Mouse (Mus musculus) myocyte (in vitro differentiated cells): ENCODE data around the gene Dusp27.

ENCODE experiments used
- CEBPB ChIP-seq: IDR thresholded peaks from 2 replicates; pipeline ENCODE4 v1.6.1; 2011; ENCODE audit warnings: mild to moderate bottlenecking, moderate library complexity; ENCODE audit not compliant: poor library complexity, insufficient read depth, severe bottlenecking
- E2F4 ChIP-seq: IDR thresholded peaks from one replicate; pipeline ENCODE4 v1.6.1; 2011; ENCODE audit warnings: mild to moderate bottlenecking, control low read depth, moderate library complexity; ENCODE audit not compliant: insufficient read depth
- MAX ChIP-seq: IDR thresholded peaks from one replicate; pipeline ENCODE4 v1.6.1; 2011; ENCODE audit warnings: low read depth, mild to moderate bottlenecking, control low read depth
- MYOD1 ChIP-seq, 3 experiments: IDR thresholded peaks; one replicate each; pipeline ENCODE4 v1.6.1; 2011; ENCODE audit warnings: control low read depth in 2 of 3, low read depth in 2 of 3, mild to moderate bottlenecking in 2 of 3, moderate library complexity in 1 of 3; ENCODE audit not compliant: insufficient read length in 2 of 3, control insufficient read depth in 1 of 3
- MYOG ChIP-seq, 3 experiments: IDR thresholded peaks; one replicate each; pipeline ENCODE4 v1.6.1; 2011; ENCODE audit warnings: control low read depth in 2 of 3, low read depth in 2 of 3, mild to moderate bottlenecking in 2 of 3; ENCODE audit not compliant: insufficient read length in 2 of 3, control insufficient read depth in 1 of 3, insufficient read depth in 1 of 3
- POLR2A ChIP-seq: IDR thresholded peaks from one replicate; pipeline ENCODE4 v1.6.1; 2011; ENCODE audit warnings: low read depth, mild to moderate bottlenecking, control low read depth, moderate library complexity; ENCODE audit not compliant: insufficient read length
- POLR2AphosphoS2 ChIP-seq: IDR thresholded peaks from one replicate; pipeline ENCODE4 v1.6.1; 2011; ENCODE audit warnings: low read depth, control low read depth; ENCODE audit not compliant: insufficient read length
- REST ChIP-seq: IDR thresholded peaks from one replicate; pipeline ENCODE4 v1.6.1; 2011; ENCODE audit warnings: mild to moderate bottlenecking, control low read depth, moderate library complexity; ENCODE audit not compliant: insufficient read depth, insufficient read length
- SRF ChIP-seq: IDR thresholded peaks from one replicate; pipeline ENCODE4 v1.6.1; 2011; ENCODE audit warnings: low read depth; ENCODE audit not compliant: control insufficient read depth, insufficient read length
- TCF3 ChIP-seq: IDR thresholded peaks from one replicate; pipeline ENCODE4 v1.6.1; 2011; ENCODE audit warnings: low read depth, control low read depth; ENCODE audit not compliant: insufficient read length
- USF1 ChIP-seq: IDR thresholded peaks from one replicate; pipeline ENCODE4 v1.6.1; 2011; ENCODE audit warnings: low read depth, mild to moderate bottlenecking, control low read depth, moderate library complexity

- TF ChIP-seq POLR2AphosphoS2 (no peak), POLR2A (no peak), REST (no peak), E2F4 (no peak), MYOG (IDR thresholded peaks at IDR 0.05; ENCODE audit: control insufficient read depth in 1 of 3, insufficient read depth in 1 of 3, insufficient read length in 2 of 3, low read depth in 2 of 3) (no peak), USF1 (no peak), TCF3 (no peak), CEBPB (no peak), MAX (no peak), MYOD1 (IDR thresholded peaks at IDR 0.05; ENCODE audit: control insufficient read depth in 1 of 3, insufficient read length in 2 of 3, low read depth in 2 of 3) (no peak), SRF (no peak)
Observed at GRCm38 (mm10) chr1:166128551-166128950, 829 bp upstream of the Dusp27 start.
